Mouse (Mus musculus) adrenal gland, adult 18-20 months (tissue): ENCODE measurements around the gene Szt2. TPM values are rescaled to one million over a fixed set of nuclear protein-coding genes. Genes with fewer than 3 reads are reported as not detected.
A peak's percentile ranks its signal among the peaks of the same experiment; 100 is the strongest.

Experiments used
- DNase-seq, 2 experiments: peaks; one replicate each; pipeline ENCODE4 v3.0.0; 2021 to 2022; ENCODE audit warnings: low spot score in 2 of 2
- long read RNA-seq, 2 experiments: library from polyadenylated mRNA; stranded (forward); transcript quantifications; one replicate each; pipeline ENCODE4 v2.0.0; 2021
- total RNA-seq, 2 experiments: library from RNA; stranded (reverse); gene quantifications; 1 replicate in 1 of 2; 2 replicates in 1 of 2; pipeline ENCODE4 v1.2.3; 2021

Gene Szt2
- total RNA-seq = 10 to 100 TPM; 13.9 to 19.2 TPM
- long read RNA-seq, experiment 1 = 0 reads
- long read RNA-seq, experiment 2, partial matches to known transcripts = 2 of 2 reads
- long read RNA-seq, experiment 2, other reads (novel, unspliced or antisense) = 0 of 2 reads

DNA sequence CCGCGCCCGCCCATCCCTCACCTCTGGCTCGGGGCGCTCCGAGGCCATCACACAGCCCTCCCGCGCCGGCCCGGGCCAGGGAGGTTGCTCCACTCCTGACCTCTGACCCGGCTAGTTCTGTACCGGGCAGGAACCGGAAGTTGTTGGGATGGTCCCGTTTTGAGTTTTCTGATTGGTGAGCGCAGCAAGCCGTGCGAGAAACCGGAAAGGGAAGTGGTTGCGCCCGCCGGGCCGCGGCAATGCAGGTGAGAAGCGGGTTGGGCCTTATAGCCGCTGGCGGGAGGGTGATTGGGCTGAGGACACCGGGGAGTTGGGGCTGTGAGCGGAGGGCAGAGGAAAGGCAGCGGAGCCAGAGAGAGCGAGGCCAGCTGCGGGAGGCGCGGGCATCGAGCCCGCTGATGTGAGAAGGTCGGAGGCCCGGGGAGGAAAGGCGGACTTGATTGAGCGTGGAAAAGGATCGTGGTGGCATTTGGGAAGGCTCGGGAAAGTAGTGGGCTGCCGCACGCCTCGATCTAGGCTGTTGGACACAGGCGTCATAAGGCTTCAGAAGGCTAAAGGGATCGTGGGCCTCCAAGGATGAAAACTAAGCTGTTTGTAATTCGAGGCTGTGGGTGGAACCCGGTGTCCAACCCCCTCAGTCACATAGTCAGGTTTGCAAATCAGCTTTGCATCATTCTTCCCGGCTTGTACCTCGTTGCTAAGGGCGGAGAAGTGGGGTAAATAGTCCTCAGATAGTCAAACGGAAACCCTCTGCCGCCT lies at the start of gene Szt2, which contains the start of gene Med8:
Gene Szt2 (minus strand): TSS at position 132 of the 759 bp plus-strand sequence.
Gene Med8 (plus strand): TSS at position 196 of the 759 bp plus-strand sequence.
- peak; percentile 82 to 86 for DNase-seq

DNA sequence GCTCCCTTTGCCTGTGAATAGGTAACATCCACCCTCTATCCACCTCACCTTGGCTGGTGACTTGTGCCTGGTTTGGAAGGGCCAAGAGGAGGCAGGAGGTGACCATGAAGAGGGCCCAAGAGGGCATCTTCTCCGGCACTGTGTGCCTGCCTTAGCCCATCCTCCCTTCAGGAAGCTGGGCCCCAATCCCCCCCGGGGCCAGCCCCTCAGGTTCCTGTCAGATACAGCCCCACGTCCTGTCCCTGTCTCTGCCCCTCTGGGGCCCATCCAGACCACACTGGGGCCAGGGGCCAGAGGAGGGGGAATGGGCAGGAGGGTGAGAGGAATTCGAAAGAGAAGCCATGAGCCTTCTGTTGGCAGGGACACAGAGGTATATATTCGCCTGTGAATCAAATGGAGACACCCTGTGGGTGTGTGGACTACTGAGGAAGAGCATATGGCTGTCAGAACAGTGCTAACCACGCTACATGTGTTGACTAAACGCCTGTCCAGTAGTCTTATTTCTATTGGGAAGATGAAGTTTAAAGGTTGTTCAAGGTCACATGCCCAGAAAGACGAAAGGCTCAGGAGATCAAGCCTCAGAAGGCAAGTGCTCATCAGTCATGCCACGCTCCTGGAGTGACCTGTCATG lies 48.4 kb upstream of the Szt2 start, which contains the start of gene Mpl:
Gene Mpl (minus strand): TSS at position 169 of the 631 bp plus-strand sequence.
- no peak for DNase-seq

DNA sequence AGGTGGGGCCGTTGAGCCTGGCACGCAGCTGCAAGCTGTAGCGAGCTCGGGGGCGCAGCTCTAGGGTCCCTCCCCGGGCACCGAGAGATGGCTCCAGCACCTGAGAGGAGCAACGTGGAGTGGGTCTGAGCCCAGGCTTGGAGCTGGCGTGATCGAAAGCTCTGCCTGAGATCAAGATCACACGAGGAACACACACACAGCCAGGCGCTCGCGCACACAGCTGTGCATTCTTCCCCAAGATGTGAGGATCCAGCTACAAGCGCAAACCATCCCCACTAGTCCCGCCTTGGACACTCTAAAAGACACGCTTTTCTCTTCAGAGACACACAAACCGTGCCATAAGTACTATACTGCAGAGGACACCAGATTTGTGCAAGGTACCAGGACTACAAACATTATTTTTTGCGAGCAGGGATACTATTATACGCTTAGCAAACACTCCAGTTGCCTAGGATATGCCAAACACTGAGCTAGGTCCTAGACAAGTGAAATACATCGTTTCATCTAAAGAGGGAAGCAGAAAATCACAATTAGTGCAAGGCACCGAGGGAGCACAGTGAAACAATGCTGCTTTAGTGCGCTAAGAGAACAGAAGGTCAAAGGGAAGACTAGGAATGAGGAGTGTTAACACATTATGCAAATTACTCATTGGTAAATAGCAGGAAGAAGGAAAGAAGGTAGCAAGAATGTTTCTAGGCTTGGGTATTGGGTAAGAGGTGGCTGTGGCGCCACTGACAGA lies 37.5 kb upstream of the Szt2 start:
- DNase-seq = no peak

DNA sequence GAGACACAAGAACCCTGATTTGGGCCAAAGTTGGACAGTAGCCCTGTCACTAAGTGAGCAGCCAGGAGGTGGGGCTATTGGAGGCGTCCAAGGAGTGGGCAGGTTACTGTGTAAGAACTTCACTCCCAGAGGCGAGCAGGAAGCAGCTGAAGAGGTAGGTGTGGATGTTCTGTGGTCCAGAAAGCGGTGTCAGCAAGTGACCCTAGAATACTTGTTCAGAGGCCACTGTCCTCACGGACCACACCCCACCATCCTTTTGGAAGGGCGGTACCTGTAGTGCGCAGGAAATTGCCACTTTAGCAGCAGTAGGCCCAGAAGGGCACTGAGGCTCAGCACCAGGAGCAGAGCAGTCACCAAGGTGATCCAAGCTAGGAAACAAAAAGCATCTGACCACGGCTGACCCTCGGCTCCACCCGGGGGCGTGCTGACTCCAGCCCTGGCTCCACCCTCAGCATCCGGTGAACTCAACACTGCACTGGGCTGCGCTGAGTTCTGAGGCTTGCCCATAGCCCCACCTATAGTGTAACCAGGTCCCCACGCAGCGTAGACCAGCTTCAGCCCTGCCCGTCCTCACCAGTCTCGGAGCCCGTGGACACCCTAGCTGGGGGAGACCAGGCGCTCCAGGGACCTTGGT lies 36.8 kb upstream of the Szt2 start:
- peak in 1 of 2 experiments; percentile 44 for DNase-seq

DNA sequence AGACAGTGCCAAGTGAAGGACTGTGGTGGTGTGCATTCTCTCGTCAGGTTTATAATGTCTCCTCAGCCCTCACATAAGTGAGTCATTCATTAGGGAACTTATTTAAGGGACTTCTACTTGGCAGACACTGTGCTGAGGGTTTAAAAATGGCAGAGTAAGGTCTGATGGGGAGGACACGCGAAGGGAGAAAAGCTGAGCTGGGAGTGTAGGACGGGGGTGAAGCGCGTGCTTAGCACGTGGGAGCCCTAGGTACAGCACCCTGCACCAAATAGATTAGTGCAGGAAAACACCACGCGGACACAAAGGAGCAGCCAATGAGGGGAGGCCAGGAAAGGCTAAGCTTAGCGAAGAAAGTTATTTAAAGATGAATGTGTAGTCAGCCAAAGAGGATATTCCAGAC lies 36.0 kb upstream of the Szt2 start:
- DNase-seq = no peak

DNA sequence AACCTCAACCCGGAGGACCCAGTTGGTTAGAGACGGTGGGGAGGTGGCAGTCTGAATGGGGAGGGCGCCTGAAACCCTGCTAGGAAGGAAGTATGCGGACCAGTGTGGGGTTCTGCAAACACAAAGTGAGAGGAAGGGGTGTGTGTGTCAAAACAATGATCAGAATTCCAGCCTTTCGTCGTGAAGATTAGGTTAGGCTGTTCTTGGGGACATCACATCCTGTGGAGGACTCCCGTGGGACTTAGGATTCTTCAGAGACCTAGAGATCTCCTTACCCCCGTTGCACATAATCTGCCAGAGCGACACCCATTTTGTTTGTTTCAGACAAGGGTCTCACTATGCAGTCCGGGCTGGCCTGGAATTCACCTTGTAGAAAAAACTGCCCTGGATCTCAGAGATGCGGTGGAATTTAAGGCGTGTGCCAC lies 28.8 kb upstream of the Szt2 start:
- no peak for DNase-seq

DNA sequence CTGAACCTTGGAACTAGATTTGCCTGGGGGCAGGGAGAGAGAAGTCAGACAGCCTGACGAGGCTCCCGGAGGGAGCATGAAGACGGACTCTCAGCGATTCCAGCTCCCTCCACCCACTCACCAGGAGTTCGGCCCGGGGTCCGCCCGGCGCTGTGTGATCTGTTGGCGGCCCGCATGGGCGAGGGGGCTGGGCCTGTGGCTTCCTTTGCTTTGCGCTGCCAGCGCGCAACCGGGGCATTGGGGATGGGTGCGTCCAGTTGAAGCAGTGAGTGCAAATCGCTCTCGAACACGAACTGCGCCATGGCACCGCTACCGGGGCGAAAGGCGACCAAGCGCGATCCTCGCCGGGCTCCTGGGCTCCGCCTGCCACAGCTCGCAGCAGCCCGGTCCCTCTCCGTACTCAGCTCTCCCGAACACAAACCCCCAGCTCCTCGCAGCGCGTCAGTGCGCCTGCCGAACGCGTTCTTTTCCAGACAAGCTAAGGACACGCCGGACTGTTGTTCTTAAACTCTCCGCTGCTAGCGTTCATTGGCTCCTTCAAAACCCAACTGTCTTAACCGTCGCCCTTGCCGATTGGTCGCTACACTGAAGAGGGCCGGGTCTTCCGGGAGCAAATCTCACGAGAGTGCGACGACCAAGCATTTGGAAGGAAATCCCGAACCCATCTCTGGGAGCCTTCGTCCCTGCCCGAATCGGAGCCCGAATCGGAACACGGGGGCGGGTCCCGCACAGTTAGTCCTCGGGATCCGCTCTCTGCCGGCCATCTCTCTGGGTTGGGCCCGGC lies 27.9 kb upstream of the Szt2 start, which contains the start of gene Cdc20:
Gene Cdc20 (minus strand): TSS at position 533 of the 784 bp plus-strand sequence.
- DNase-seq = peak; percentile 73 to 74

DNA sequence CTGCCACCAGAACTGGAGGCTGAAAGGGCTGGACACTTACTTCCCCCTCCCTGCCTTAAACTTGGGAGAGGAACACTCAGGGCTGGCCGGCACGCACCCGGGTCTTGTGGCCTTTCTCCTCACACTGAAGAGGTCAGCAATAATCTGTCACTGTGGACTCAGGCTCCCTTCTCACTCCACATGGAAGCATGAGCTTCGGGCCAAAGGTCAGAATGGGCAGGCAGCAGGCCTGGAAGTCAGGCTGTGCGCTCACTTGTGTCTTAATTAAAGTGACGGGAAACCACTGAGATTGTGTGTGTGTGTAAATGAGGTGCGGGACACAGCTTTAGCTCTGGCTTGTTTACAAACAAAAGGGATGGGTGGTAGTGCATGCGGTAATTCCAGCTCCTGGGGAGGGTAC lies 23.3 kb upstream of the Szt2 start:
- no peak for DNase-seq

DNA sequence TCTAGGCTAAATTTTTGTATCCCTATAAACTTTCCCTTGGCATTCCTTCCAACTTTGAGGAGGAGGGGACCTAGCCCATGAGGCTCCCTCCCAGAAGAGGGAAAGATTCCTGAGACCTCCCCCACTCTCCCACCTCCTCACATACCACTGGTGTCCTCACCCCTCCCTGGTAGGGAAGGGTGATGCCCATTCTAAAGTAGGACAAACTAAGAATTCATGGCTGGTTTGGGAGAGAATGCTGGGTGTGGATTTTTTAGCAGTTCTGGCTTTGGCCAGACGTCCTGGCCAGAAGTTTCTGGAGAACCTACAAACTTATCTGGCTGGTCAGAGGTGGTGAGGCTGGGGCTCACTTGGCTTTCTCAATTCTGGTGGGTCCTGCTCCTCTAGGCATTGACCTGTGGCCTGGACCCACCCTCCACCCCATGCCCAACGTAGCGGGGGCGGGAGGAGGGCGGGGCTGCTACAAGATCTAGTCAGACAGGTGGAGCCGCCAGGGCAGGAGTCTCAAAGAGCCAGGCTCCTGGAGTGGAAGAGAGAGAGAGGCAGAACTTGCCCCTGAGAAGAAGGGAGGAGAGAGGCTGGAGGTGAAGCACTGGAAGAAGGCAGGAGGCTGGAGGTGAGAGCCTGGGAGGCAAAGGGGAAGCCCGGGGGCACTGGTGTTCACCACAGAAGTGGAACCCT lies 20.3 kb upstream of the Szt2 start:
- no peak for DNase-seq

DNA sequence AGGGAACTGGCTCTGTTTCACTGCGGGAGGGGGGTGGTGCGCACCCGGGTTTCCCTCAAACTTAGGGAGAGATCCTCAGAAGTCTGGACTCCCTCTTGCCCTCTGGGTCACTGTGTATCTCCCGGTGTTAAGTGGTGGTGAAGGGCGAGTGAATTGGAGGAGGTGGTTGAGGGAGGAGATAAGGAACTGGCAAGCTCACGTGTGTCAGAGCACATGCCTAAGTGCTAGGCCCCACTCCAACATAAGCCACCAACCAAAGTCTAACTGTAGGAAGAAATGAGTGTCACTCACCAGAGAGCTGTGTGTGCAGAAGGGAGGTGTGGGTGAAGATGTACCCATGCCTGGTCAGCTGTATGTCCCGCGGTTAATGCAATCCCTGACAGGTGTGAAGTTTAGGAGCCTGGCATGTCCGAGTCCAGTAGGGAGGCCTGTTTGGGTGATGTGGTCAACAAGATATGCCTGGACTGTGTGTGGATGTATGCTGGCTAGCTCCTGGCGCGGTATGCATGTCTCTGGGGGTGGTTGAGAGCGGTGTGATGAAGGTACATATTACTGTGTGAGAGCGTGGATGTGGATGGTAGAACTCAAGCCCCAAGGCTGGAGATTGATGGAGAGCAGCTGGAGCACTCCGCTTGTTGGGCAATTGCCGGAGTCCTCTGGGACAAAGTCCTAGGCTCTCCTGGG lies 19.6 kb upstream of the Szt2 start:
- no peak for DNase-seq

DNA sequence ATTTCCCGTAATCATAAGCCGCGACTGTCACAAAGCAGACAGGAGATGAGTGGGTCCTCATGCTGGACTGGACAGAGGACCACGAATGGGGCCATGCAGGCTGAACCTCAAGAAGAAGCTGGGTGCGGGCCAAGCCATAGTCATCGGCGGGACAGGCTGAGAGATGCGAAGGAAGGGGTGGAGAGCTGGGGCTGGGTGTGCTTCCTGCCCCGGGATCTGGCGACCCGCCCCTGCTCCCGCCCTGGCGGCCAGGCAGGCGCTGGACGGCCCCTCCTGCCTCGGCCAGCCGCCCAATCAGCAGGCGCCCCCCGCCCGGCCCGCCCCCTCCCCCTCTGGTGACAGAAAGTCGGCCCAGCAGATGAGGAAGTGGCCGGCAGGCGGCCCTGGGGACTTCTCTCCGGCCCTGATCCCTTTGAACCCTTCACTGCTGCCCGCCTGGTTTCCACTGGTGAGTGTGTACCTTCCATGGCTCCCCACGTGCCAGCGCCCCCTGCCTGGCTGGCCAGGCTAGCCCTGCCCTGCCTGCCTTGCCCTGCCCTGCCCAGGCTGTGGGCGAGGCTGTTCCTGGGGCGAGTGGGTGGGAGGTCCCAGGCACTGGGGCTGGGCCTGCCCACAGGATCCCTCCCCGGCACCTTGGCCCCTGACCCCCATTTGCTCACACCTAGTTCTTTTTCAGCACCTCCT lies 18.8 kb upstream of the Szt2 start, which contains the start of gene Elovl1:
Gene Elovl1 (plus strand): TSS at position 326 of the 684 bp plus-strand sequence.
- peak; percentile 87 for DNase-seq

DNA sequence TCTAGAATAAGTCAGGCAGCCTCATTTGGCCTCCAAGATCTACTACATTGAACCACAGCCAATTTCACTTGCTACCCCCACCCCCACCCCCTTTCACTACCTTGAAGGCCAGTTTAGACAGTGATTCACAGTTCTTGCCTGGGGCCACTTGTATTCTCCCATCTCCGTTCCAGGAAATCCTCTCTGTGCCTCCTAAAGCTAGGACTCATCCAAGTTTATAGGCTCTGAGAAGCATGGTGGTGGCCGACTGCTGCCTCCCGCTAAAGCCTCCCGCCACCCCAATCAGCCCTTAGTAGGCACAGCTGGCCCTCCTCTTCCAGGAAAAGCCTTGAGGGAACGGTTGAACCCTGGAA lies 18.3 kb upstream of the Szt2 start:
- no peak for DNase-seq

DNA sequence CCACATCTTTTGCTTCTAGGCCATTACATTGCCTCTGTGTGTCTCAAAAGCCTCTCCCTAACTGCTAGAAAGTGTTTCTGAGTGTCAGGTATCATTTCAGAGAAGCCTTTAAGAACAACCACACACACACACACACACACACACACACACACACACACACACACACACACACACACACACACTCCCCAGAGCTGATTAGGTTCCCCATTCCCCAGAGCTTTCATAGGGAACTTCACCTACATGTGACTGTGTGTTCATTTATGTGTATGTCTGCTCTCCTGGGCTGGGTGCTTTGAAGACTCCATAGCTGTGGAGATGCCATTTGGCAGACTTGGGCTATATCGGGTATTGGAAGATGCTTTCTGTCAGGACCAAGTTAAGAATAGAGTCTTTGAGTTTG lies 16.3 kb upstream of the Szt2 start:
- DNase-seq = no peak

DNA sequence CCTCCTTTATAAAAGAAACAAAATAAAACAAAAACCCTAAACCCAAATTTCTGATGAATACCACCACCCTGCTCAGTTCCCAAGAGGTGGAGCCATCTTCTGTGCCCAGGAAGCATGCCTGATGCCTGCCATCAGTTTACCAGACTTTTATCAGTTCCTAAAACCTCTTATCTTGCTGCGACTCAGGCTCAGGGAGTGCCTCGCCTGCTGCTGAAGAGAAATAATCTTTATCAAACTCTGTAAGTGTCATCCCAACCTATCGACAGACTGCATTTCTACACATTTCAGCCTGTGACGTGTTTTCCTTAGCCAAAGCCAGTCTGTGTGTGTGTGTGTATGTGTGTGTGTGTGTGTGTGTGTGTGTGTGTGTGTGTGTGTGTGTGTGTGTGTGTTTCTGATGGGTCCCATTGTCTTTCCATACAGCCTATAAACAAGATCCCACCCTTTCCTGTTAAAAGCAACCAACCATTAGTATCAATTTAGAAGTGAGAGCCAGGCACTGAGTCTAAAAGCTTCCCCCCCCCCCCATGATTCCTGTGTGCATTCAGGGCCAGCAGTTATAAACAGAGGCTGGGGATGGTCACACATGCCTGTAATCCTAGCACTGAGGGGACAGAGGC lies 15.6 kb upstream of the Szt2 start:
- DNase-seq = no peak

DNA sequence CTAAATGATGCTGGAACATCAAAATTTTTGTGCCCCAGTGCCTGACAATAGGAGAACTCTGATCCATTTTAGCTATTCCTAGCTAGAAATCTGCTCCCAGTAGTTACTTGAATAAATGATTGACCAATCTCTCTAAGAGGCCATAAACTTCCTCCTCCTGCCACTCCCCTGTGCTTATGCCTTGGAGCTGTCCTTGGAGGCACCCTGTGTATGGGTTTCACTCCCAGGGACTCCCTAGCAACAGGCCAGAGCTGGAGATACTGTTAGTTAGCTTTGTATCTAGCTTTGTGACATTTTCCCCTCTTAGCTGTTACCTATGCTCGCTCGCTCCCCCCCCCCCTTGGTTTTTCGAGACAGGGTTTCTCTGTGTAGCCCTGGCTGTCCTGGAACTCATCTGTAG lies 12.3 kb upstream of the Szt2 start:
- no peak for DNase-seq

DNA sequence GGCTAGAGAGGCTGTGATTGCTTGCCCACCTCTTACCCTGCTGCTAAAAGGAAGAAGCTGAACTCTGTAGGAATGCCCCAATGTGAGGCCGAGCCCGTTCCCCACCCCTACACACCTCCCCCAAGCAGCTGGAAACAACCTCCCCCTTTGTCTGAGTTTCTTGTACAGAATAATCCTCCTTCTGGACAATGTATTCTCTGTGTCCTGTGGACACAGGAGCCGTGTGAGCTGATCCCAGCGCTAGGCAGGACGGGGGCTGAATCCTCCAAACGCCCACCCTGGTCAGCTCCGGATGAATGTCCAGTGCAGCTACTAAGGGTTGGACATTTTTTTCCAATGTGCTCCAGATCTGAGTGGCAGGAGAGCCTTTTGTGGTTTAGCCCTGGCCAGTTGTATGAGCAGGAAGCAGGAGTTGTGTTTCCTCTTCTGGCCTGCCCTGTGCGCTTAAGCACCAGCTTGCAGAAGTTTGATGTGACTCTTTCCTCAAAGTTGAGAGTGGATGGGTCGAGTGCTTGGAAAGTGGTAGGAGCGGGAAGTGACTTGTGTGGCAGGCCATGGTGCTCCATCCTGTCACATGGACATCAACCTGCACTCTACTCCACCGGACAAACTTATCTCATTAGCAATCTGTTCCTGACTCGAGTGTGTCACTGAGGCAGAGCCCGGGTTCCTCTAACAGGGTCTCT lies 8.2 kb upstream of the Szt2 start:
- no peak for DNase-seq

DNA sequence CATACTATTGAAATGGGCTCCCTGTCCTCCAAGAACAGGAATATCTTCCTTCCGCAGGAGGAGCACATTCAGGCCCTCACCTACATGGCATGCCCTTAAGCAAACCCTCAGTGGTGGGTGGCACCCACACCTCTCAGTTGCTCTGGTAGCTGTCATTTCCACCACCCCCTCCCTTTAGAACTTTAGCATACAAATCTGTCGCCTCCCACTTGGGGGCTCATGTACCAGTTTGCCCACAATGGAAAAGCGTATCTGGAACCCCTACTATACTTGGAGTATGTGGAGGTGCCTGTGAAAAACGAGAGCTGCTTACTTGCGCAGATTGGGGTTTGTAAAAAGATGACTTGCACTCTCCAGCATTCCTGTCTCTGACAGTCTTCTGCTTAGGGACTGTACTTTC lies 7.3 kb upstream of the Szt2 start:
- DNase-seq = no peak
